Mouse (Mus musculus): ENCODE data around the gene Ccr1l1. TPM values are rescaled to one million over a fixed set of nuclear protein-coding genes. Genes with fewer than 3 reads are reported as not detected.

The Ccr1l1 gene
- polyA plus RNA-seq (2012; rRNA removed), result 0.04 and 0.05 TPM in 2 replicates

GRCm38 (mm10) chr9:123978308-123978707 lies at the start of gene Ccr1l1:
Gene Ccr1l1, minus strand, starts transcription at chr9:123978408.

GRCm38 (mm10) chr9:124021672-124022071 lies 43.5 kb upstream of the Ccr1l1 start, which contains the start of gene Ccr3:
Gene Ccr3, plus strand, starts transcription at chr9:124021972.

DNA sequence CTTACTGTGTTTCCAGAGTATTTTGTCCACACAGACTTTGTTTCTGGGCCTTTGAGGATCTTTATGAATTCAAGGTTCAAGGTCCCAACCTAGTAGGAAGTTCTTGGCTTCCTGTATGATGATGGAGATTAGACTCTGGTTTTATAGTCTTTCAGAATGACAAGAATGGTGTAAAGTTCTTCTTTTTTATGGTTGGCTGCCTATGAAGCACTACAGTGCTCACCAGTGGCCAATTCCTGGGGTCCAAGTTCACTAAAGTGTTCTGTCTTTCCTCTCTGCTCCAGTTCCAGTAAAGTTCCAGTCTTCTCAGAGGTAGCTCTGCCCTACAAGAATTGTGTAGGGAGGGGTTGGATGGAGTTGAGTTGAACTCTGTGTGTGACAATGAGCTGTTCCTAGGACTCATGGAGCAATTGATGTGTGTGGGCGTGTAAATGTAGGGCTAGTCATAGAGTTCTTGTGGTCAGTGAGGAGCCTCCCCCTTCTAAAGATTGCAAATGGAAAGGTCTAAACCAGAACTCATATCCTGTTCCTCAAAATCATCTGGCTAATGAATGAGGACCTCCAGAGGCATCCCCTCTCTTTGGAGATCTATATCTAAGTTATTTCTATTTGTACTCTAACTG lies 9.8 kb downstream of the Ccr1l1 start, which contains the start of gene Ccr1:
Gene Ccr1 (minus strand): TSS at position 403 of the 623 bp plus-strand sequence.

Other genes starting within 250 kb of the Ccr1l1 start
- 0.08 and 0.10 TPM in 2 replicates for gene Cxcr6, start 171.9 kb downstream of the Ccr1l1 start, polyA plus RNA-seq (2012; rRNA removed)
- gene Fyco1, start 126.5 kb downstream of the Ccr1l1 start, polyA plus RNA-seq (2012; rRNA removed), result 2.7 and 3.5 TPM in 2 replicates
- gene Xcr1, start 116.4 kb downstream of the Ccr1l1 start, polyA plus RNA-seq (2012; rRNA removed), result 0.01 TPM in 2 replicates
- gene Ccr1, start 9.7 kb downstream of the Ccr1l1 start, polyA plus RNA-seq (2012; rRNA removed), result 4.0 and 4.8 TPM in 2 replicates
- 0.20 and 0.22 TPM in 2 replicates for gene Ccr3, start 43.6 kb upstream of the Ccr1l1 start, polyA plus RNA-seq (2012; rRNA removed)
- gene Ccr2, start 123.5 kb upstream of the Ccr1l1 start, polyA plus RNA-seq (2012; rRNA removed), result 2.4 and 2.7 TPM in 2 replicates
- gene Ccr5, start 143.1 kb upstream of the Ccr1l1 start, polyA plus RNA-seq (2012; rRNA removed), result 1.1 and 1.9 TPM in 2 replicates

Measured in liver, embryonic 18 days (tissue).